Mouse (Mus musculus) spleen, postnatal 4 days (tissue): ENCODE data around the gene Rufy3.

Experiments
- DNase-seq, 2 experiments: peaks; one replicate each; pipeline ENCODE4 v3.0.0; 2022; ENCODE audit warnings: low spot score in 2 of 2

Gene Rufy3

GRCm38 (mm10) chr5:88564501-88565147 lies at the start of gene Rufy3:
Rufy3 (plus strand) TSS chr5:88565040.
- DNase-seq = peak; percentile 79 to 90

- DNase-seq = no peak
Observed at GRCm38 (mm10) chr5:88519232-88519631, 45.6 kb upstream of the Rufy3 start.

DNA sequence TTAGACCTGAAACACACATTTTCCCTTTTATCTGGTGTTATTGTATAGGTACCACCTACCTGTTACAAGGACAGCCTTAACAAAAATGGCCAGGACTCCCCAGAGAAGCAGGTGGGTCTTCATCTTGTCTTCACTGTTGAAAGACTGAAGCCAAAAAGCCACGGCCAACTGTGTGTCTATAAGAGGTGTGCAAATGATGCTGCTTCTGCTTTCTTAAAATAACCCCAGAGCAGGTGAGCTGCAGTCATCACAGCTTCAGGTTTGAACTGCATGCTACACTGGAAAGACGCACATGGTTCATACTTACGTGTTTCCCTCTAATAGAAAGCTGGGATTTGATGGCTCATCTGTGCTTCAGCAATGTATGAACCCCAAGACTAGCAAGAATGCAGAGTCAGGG lies 37.2 kb upstream of the Rufy3 start, which contains the start of gene Jchain:
TSS of gene Jchain (minus strand) at position 235 of the 400 bp plus-strand sequence.
- DNase-seq = no peak

DNA sequence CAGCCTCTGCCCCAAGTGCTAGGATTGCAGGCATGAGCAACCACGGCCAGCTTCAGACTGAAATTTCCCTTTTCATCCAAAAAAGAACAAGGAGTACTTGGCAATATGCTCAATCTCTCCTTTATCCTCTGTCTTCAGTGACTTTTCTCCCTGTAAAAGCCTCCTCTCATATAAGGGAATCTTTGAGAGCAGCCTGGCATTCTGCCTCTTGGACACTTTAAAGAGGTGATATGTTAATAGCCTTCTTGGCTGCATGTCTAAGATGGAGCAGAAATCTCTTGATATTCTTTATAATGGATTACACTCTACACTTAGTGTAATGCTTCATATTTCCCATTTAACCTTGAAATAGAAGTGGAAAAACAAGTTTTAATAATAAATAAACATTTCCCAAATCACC lies 33.9 kb upstream of the Rufy3 start:
- no peak for DNase-seq

DNA sequence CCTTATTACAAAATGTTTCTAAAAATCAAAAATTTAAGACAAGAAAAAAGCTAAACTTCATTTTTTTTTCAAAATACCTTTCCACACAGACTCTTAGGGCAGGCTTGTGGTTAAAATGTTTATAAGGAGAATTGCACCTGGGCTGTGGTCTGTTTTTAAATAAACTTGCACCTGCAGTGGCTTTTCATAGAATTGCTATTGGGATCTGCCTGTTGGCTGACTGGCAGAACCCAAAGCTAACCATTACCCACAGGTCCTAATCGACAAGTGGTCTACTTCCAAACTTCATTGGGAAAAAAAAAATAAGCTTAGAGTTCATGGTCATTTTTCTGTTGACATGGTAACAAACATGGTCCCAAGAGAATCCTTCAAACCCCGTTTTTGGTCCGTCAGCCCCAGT lies 30.1 kb upstream of the Rufy3 start:
- no peak for DNase-seq

- DNase-seq = no peak
Observed at GRCm38 (mm10) chr5:88540845-88541244, 24.0 kb upstream of the Rufy3 start.

DNA sequence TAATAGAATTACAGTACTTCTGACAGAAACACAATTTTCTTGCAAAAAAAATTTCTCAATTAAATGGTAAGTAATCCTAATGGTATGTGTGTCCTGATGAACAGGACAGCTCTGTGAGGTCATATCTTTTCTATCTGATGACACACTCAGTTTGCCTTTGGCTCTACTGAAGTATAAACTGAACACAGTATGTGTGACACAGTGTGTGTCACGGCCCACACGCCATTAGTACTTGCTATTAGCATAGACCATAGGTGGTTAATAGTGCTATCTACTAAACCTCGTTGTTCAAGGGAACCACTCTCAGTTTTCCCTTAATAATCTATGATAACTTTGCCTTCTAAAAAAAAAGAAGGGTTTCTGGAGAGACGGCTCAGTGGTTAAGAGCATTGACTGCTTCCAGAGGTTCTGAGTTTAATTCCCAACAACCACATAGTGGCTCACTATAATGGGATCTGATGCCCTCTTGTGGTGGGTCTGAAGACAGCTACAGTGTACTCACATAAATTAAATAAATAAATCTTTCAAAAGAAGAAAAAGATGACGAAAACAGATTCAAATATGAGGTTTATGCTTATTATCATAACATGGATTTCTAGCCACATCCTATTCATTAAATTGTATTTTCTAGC lies 22.1 kb upstream of the Rufy3 start:
- DNase-seq = peak in 1 of 2 experiments; percentile 54

GRCm38 (mm10) chr5:88544411-88544810 lies 20.4 kb upstream of the Rufy3 start:
- peak in 1 of 2 experiments; percentile 26 for DNase-seq

GRCm38 (mm10) chr5:88545536-88545935 lies 19.3 kb upstream of the Rufy3 start:
- DNase-seq = peak in 1 of 2 experiments; percentile 30

GRCm38 (mm10) chr5:88553271-88554085 lies 11.4 kb upstream of the Rufy3 start:
- DNase-seq = no peak

DNA sequence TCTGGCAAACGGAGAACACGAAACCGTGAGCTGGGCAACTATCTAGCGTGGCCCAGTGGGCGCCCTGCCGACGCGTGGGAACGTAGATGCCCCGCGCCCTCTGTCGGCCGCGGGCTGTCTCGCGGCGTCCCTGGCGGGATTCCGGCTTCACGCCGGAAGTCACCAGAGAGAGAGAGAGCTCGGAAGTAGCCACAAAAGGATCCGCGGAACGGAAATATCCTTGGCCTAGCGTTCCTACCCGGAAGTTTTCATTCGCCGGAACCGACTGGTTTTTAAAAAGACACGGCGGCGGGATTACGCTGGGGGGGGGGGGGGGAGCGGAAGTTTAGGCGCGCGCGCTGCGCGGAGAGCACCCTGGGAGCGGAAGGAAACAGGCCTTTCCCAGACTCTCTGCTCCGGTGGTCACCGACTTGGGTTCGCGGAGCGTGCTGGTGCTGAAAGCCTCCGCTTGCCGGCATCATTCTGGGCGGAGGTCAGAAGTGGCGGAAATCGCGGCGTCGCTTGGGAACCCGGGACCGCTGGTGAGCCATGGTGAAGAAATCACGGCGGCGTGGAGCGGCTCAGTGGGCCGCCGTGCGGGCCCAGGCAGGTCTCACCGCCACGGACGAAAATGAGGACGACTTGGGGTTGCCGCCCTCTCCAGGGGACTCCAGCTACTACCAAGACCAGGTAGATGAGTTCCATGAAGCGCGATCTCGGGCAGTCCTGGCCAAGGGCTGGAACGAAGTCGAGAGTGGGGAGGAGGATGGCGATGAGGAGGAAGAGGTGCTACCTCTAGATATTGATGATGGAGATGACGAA lies 10.6 kb upstream of the Rufy3 start, which contains the start of gene Utp3:
TSS of gene Utp3 (plus strand) at position 377 of the 801 bp plus-strand sequence.
- peak; percentile 96 to 97 for DNase-seq

- DNase-seq = no peak
Observed at GRCm38 (mm10) chr5:88558991-88559390, 5.8 kb upstream of the Rufy3 start.

- peak in 1 of 2 experiments; percentile 56 for DNase-seq
Observed at GRCm38 (mm10) chr5:88561080-88561814, 3.6 kb upstream of the Rufy3 start.

DNA sequence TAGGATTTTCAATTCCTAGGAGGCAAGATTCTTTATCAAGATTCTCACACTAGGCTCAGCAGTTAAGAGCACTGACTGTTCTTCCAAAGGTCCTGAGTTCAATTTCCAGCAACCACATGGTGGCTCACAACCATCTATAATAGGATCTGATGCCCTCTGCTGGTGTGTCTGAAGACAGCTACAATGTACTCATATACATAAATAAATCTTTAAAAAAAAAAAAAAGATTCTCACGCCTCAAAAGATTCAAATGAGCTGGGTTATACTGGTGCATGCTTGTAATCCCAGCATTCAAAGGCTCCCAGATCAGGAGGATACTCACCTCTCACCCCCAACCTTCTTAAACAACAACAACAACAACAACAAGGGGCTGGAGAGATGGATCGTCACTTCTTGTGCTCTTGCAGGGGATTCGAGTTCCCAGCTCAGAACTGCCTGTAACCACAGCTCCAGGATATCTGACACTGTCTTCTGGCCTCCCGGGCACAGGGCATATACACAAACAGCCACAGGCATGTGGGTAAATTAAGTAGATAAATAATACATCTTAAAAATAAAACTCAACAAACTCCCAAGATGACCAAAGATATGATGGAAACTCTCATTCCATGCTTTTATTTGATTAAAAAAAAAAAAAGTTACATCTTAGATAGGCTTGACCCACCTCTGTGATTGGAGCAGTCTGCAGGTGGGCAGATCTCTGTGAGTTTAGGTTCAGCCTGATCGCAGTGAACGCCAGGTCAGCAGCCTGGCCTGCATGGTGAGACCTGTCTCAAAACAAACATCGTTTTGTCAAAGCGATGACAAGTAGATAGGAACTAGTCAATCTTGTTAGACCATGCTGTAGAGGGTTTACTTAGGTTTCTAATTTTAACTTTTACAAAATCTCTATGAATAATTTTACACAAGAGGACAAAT lies 1.7 kb upstream of the Rufy3 start:
- peak in 1 of 2 experiments; percentile 45 for DNase-seq

GRCm38 (mm10) chr5:88565148-88566033 lies 551 bp downstream of the Rufy3 start:
- DNase-seq = peak; percentile 43 to 76

DNA sequence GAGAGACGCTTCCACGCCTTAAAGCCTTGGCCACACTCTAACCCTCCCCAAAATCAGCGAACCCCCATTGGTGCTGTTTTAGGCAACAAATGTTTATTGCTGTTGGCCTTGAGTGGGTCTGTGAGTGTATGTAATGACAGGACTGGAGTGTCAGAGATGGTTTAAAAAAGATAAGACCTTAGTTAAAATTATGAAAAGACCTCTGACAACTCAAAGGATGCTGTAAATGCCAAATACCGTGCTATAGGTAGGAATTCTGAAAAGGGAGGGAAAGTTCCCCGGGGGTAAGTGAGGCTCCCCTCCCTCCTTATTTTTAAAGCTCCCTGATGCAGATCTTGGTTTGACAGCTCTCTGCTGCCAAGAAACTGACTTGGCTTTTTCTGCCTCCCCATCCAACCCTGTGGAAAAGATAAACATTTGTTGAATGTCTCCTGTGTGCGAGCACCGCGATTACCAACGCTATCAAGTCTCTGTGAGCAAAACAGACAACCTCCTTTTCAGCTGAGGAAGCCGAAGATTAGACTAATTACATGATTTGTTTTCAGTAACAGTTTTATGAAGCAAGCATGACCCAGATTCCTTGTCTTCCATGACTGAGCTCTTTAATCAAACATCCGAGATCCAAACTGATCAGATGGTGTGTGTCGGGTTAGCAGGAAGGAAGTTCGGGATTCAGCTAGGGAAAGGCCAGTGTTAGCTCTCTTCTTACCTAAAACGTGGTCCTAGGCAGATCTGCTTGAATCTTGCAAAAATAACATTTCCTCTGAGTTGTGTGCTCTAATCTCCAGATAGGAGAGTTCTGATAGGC lies 1.4 kb downstream of the Rufy3 start:
- peak in 1 of 2 experiments; percentile 56 for DNase-seq

DNA sequence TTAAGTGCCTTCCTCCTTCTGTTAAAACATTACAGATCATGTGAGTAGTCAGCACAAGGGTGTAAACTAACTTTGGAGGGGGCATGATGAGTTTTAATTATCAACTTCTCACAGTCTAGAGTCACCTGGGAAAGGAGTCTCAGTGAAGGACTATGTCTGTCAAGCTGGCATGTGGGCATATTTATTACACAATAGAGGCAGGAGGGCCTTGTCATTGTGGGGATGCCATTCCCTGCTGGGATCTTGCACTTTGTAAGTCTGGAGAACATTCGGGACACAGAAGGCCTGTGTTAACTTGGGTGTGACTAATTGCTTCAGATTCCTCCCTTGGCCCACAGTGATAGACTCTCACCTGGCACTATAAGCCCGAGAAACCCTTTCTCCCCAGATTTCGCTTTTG lies 4.7 kb downstream of the Rufy3 start:
- no peak for DNase-seq

GRCm38 (mm10) chr5:88574829-88575228 lies 10.0 kb downstream of the Rufy3 start:
- DNase-seq = no peak
